Mouse (Mus musculus) liver, embryonic 14.5 days (tissue): ENCODE results near the gene Kalrn. TPM values are rescaled to one million over a fixed set of nuclear protein-coding genes. Genes with fewer than 3 reads are reported as not detected.

ENCODE experiments used
- ATAC-seq: fragments of 200-750 bp; cut with Nextera tagmentation; 2 replicates; pipeline ENCODE4 v1.8.0; 2017; ENCODE audit warnings: moderate number of reproducible peaks, mild to moderate bottlenecking, moderate library complexity; ENCODE audit not compliant: insufficient read depth
- DNase-seq, 3 experiments: peaks; one replicate each; pipeline ENCODE4 v3.0.0-alpha.2; 2012 to 2013; ENCODE audit warnings: low read depth in 3 of 3, low spot score in 3 of 3
- H3K27ac ChIP-seq: fragments of 300-500 bp; sonication (generic); 2 replicates; pipeline ENCODE4 v1.5.1; 2014; ENCODE audit warnings: moderate library complexity, mild to moderate bottlenecking, control low read depth, inconsistent platforms
- H3K27me3 ChIP-seq: fragments of 300-500 bp; sonication (generic); 2 replicates; pipeline ENCODE4 v1.6.1; 2014; ENCODE audit warnings: mild to moderate bottlenecking, low read length, moderate library complexity; ENCODE audit not compliant: control insufficient read depth, insufficient read depth
- H3K36me3 ChIP-seq: fragments of 300-500 bp; sonication (generic); replicated peaks from 2 replicates; pipeline ENCODE4 v1.6.1; 2014; ENCODE audit warnings: low read depth; ENCODE audit not compliant: control insufficient read depth, insufficient read depth
- H3K4me1 ChIP-seq, 2 experiments: fragments of 200-500 bp in 1 of 2; fragments of 300-500 bp in 1 of 2; sonication (generic) in 1 of 2; replicated peaks; 2 replicates each; pipeline ENCODE4 v1.6.1; 2012 to 2014; ENCODE audit warnings: antibody characterized with exemption in 1 of 2, inconsistent platforms in 1 of 2, low read length in 1 of 2; ENCODE audit not compliant: control insufficient read depth in 2 of 2, insufficient read depth in 2 of 2
- H3K4me2 ChIP-seq: fragments of 300-500 bp; sonication (generic); 2 replicates; pipeline ENCODE4 v1.6.1; 2014; ENCODE audit warnings: low read depth, mild to moderate bottlenecking, control low read depth, moderate library complexity
- H3K4me3 ChIP-seq, 2 experiments: fragments of 200-500 bp in 1 of 2; fragments of 300-500 bp in 1 of 2; sonication (generic) in 1 of 2; 2 replicates each; pipeline ENCODE4 v1.5.1; 2012 to 2014; ENCODE audit warnings: low read depth in 2 of 2, low read length in 2 of 2, mild to moderate bottlenecking in 2 of 2, control low read depth in 1 of 2, inconsistent platforms in 1 of 2, moderate library complexity in 1 of 2; ENCODE audit not compliant: insufficient read depth in 1 of 2
- H3K9ac ChIP-seq: fragments of 300-500 bp; sonication (generic); replicated peaks from 2 replicates; pipeline ENCODE4 v1.6.1; 2014; ENCODE audit warnings: mild to moderate bottlenecking, control low read depth, moderate library complexity
- H3K9me3 ChIP-seq: fragments of 300-500 bp; sonication (generic); 2 replicates; pipeline ENCODE4 v1.6.1; 2016; ENCODE audit warnings: low read length, mixed read lengths; ENCODE audit not compliant: control insufficient read depth
- CTCF ChIP-seq: IDR thresholded peaks from 2 replicates; pipeline ENCODE4 v1.5.1; 2016; ENCODE audit warnings: antibody characterized with exemption, low read depth, control low read depth
- EP300 ChIP-seq: IDR thresholded peaks from 2 replicates; pipeline ENCODE4 v1.6.1; 2016; ENCODE audit warnings: antibody characterized with exemption, low read depth
- WGBS: fragments of 180-500 bp; shearing (Covaris S2); extraction: QIAGEN DNeasy Blood & Tissue Kit; methylation state at CpG from one replicate; pipeline ENCODE4 v1.1.7; 2014; ENCODE audit not compliant: insufficient replicate concordance; 5-methylcytosine and 5-hydroxymethylcytosine counted together
- polyA plus RNA-seq, 2 experiments: library from polyadenylated mRNA; depleted of rRNA in 1 of 2; stranded (reverse) in 1 of 2; unstranded in 1 of 2; fragments of >200 nt; fragmentation: Nextera tagmentation in 1 of 2; extraction: Ambion mirVana in 1 of 2; gene quantifications; 2 replicates each; pipeline versions ENCODE4 v1.2.1 to v1.2.3; 2012 to 2014

Kalrn gene
- polyA plus RNA-seq, 2 experiments, result 7.2 to 8.5 TPM

DNA sequence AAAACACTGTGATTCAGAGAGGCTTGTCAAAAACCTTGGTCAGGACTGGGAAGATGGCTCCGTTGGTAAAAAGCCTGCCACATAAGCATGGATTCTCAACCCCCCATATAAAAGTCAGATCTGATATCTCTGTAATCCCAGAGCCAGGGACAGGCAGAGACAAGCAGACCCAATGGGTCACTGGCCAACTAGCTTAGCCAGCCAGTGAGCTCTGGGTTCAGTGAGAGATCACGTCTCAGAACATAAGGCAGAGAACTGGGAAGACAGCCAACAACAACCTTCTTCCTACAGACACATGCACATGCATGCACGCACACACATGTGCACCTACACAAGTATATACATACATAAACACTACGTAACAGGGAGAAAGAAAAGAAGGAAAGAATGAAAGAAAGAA lies 29.7 kb upstream of the Kalrn start:
- TF ChIP-seq EP300, result no peak
- TF ChIP-seq CTCF, result no peak
- Histone ChIP-seq H3K36me3 (no peaks in the 10 kb centered on the region), H3K9me3 (no peaks in the 10 kb centered on the region), H3K4me1 (no peaks in the 10 kb centered on the region), H3K9ac (no peak overlapping the region), H3K27ac (no peak overlapping the region), H3K27me3 (no peaks in the 10 kb centered on the region), H3K4me3 (no peak overlapping the region), H3K4me2 (no peak overlapping the region)
- ATAC-seq, result no peak
- no peak for DNase-seq
- 59% methylated on average over 4 of the region's 4 CpGs for WGBS

DNA sequence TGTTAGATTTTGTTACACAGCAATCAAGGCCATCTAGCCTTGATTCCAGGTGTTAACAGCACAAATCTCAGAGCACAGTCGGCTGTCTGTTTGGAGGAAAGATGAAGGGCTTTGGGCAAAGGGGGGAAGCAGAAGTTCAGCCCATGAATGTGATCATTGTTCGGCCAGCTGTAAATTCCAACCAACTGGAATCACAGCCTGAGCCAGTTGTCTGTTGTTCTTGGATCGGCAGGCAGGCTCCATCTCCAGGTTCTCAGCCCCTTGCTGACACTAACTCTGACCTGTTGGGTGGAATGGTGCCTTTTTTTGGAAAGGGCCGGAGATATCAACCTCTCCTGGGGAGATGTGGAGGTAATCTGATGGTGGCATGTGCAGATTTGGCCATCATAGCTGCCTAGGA lies 28.6 kb upstream of the Kalrn start:
- H3K4me3 ChIP-seq, result no peak overlapping the region
- H3K27me3 ChIP-seq, result no peaks in the 10 kb centered on the region
- no peak overlapping the region for H3K27ac ChIP-seq
- no peaks in the 10 kb centered on the region for H3K36me3 ChIP-seq
- no peaks in the 10 kb centered on the region for H3K9me3 ChIP-seq
- H3K4me1 ChIP-seq, result no peaks in the 10 kb centered on the region
- H3K9ac ChIP-seq, result no peak overlapping the region
- no peak for DNase-seq
- TF ChIP-seq CTCF (no peak), EP300 (no peak)
- no peak overlapping the region for H3K4me2 ChIP-seq
- ATAC-seq, result no peak
- 53% methylated on average over 4 of the region's 4 CpGs for WGBS

DNA sequence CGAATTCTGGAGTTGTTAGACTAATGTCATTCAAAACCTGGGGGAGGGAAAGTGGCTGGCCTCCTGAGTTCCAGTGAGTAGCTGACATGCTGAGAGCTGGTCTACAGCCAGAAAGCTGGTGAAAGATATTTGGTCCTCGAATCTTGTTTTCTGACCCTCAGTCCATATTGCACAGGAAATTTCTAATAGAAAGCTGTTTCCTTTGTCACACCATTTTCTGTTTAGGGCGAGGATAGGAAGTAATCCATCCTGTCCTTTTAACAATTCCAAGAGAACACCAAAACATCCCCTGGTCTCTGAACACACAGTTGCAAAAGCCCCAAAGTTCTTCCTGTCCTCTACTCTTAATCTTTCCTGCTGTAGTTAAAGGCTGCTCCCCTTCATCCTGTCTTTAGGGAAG lies 22.0 kb upstream of the Kalrn start:
- H3K4me1 ChIP-seq, result no peaks in the 10 kb centered on the region
- no peak overlapping the region for H3K4me2 ChIP-seq
- H3K4me3 ChIP-seq, result no peak overlapping the region
- no peaks in the 10 kb centered on the region for H3K27me3 ChIP-seq
- TF ChIP-seq CTCF (no peak), EP300 (no peak)
- no peak overlapping the region for H3K9ac ChIP-seq
- H3K9me3 ChIP-seq, result no peaks in the 10 kb centered on the region
- no peak for ATAC-seq
- no peak overlapping the region for H3K27ac ChIP-seq
- DNase-seq, result no peak
- H3K36me3 ChIP-seq, result no peaks in the 10 kb centered on the region
- 12% methylated on average over 3 of the region's 3 CpGs for WGBS

DNA sequence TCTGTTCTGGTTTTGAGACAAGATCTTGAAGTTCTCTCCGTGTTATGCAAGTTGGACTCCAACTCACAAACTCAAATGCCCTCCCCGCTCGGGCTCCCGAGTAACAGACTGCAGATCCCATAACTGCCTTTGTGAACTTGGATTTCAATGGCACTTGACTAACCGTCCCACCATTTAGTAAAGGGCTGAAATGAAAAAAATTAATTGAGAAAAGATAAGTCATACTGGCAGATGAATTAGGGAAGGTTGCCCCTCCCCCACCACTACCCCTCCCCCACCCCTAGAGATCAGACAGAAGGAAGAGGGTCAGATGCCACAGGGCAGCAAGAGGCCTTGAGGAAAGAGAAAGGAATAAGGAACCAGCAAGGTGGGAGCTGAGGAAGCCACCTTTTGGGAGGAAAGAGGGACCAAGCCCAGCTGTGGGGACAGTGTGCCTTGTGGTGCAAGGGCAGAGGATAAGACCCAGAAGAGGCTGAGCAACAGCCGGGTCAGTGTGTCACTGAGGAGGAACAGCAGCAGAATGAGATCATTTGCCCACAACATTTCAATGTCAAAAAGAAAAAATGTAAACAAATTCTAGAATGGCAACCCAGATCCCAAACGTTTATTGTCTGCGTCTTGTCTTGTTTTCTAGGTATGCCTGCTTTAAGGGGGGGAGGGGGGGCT lies 21.4 kb upstream of the Kalrn start:
- Histone ChIP-seq H3K36me3 (no peaks in the 10 kb centered on the region), H3K4me1 (no peaks in the 10 kb centered on the region), H3K9me3 (no peaks in the 10 kb centered on the region), H3K27ac (no peak overlapping the region), H3K4me2 (no peak overlapping the region), H3K27me3 (no peaks in the 10 kb centered on the region), H3K9ac (no peak overlapping the region), H3K4me3 (no peak overlapping the region)
- TF ChIP-seq CTCF, result no peak
- TF ChIP-seq EP300, result no peak
- no peak for DNase-seq
- 56% methylated on average over 8 of the region's 8 CpGs for WGBS
- ATAC-seq, result no peak

DNA sequence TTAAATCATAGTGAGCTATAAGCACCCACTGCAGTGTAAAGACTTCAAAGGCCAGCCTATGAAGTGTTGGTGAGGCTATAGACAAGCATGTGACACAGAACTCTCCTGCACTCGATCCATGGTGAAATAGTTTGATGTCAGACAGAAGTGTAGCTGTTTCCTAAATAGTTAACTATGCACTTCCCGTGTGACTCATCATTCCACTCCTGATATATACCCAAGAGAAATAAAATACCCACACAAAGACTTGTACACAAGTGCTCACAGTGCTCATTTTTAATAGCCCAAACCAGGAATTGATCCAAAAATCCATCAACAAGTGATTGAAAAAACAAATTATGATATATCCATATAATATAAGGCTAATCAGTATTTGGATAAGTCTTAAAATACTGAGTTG lies 19.4 kb upstream of the Kalrn start:
- H3K27me3 ChIP-seq, result no peaks in the 10 kb centered on the region
- ATAC-seq (no peak), DNase-seq (no peak)
- H3K4me1 ChIP-seq, result no peaks in the 10 kb centered on the region
- H3K4me3 ChIP-seq, result no peak overlapping the region
- H3K4me2 ChIP-seq, result no peak overlapping the region
- TF ChIP-seq EP300 (no peak), CTCF (no peak)
- H3K9me3 ChIP-seq, result no peaks in the 10 kb centered on the region
- WGBS, result 53% methylated on average over 2 of the region's 2 CpGs
- no peaks in the 10 kb centered on the region for H3K36me3 ChIP-seq
- H3K9ac ChIP-seq, result no peak overlapping the region
- no peak overlapping the region for H3K27ac ChIP-seq
